Mouse (Mus musculus) bone marrow macrophage, adult 2 months (primary cell): ENCODE data around the gene Acot2.

Experiments
- CTCF ChIP-seq: IDR thresholded peaks from 2 replicates; pipeline ENCODE4 v1.5.1; 2012; ENCODE audit warnings: low read depth, mild to moderate bottlenecking, low read length, moderate library complexity
- POLR2A ChIP-seq: IDR thresholded peaks from 2 replicates; pipeline ENCODE4 v1.6.1; 2012; ENCODE audit warnings: mild to moderate bottlenecking, low read depth, low read length, borderline replicate concordance

DNA sequence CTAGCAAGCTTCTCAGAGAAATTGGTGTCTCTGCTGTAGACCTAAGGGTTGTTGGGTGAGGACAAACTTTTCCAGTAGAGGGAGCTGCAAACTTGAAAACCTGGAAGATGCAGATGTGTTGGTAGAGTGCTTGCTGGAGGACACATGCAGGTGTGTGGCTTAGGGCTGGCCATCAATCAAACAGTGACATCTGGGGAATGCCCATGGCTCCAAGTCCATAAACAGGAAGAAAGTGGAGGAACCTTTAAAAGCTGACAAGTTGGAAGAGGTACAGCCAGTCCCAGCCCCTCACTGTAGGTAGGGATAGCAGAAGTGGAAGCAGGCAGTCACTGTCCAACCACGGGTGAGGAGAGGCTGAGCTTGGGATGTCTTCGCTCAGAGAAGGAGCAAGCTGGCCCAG is 15.5 kb upstream of the Acot2 start:
- TF ChIP-seq POLR2A (no peak), CTCF (peak; percentile 83)
